Mouse (Mus musculus): Measurements from ENCODE around the gene Pik3c2g.

DNA sequence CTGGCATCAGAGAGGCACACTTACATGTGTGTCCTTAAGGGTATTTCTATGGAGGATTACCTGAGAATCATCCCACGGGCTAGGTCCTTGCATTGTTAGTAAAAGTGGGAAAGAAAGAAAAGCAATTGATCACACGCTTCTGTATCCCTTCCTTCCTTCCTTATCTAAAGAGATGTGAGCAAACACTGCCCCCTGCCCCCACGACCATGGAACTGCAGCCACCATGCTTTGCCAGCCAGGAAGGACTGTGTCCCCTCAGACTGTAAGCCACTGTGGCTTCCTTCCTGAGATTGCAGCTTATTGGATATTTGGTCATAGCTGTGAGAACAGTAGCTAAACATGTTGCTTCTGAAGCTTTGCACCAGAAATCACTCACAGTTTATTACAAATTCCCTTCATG, 418.2 kb downstream of the Pik3c2g start:
- no peak for TF ChIP-seq CTCF (IDR thresholded peaks at IDR 0.05; ENCODE audit: low read depth, low read length)
- TF ChIP-seq POLR2A (IDR thresholded peaks at IDR 0.05; ENCODE audit: borderline replicate concordance, low read depth, low read length), result no peak
